Mouse (Mus musculus): ENCODE data around the gene Mgat2. TPM values are rescaled to one million over a fixed set of nuclear protein-coding genes. Genes with fewer than 3 reads are reported as not detected.

The Mgat2 gene
- polyA plus RNA-seq, 1 experiment from 2014 or later: 45.7 TPM

GRCm38 (mm10) chr12:69198164-69198535 is 14.2 kb downstream of the Mgat2 start, which contains the start of gene Dnaaf2:
Dnaaf2 (minus strand) TSS chr12:69198429.
- H3K36me3 ChIP-seq (ENCODE audit: insufficient read depth, low read length): no peaks in the 10 kb centered on the region
- under 1% methylated on average over 18 of the region's 18 CpGs for WGBS
- H3K27ac ChIP-seq (ENCODE audit: low read length): peak within 1 kb of the TSS; percentile 89
- no peaks in the 10 kb centered on the region for H3K9me3 ChIP-seq (ENCODE audit: low read length)
- H3K9ac ChIP-seq (replicated peaks; ENCODE audit: low read depth): peak within 1 kb of the TSS; percentile 71
- H3K27me3 ChIP-seq (replicated peaks; ENCODE audit: insufficient read depth, low read length): no peaks in the 10 kb centered on the region
- ATAC-seq (peak; percentile 34), DNase-seq (ENCODE audit: low spot score) (peak; percentile 78)
- H3K4me1 ChIP-seq (ENCODE audit: insufficient read depth, low read depth, low read length): no peaks in the 10 kb centered on the region
- TF ChIP-seq EP300 (IDR thresholded peaks at IDR 0.05): no peak
- no peak for TF ChIP-seq CTCF (IDR thresholded peaks at IDR 0.05)
- peak within 1 kb of the TSS; percentile 93 for H3K4me2 ChIP-seq (replicated peaks; ENCODE audit: low read depth, low read length)
- H3K4me3 ChIP-seq (ENCODE audit: low read depth, low read length): peak within 1 kb of the TSS; percentile 93

- no peak for TF ChIP-seq EP300 (IDR thresholded peaks at IDR 0.05)
- TF ChIP-seq CTCF (IDR thresholded peaks at IDR 0.05): no peak
- Histone ChIP-seq H3K9me3 (ENCODE audit: low read length) (no peaks in the 10 kb centered on the region), H3K4me3 (ENCODE audit: low read depth, low read length) (no peak overlapping the region), H3K36me3 (ENCODE audit: insufficient read depth, low read length) (no peaks in the 10 kb centered on the region), H3K4me1 (ENCODE audit: insufficient read depth, low read depth, low read length) (no peaks in the 10 kb centered on the region), H3K4me2 (replicated peaks; ENCODE audit: low read depth, low read length) (no peak overlapping the region), H3K9ac (replicated peaks; ENCODE audit: low read depth) (no peak overlapping the region), H3K27ac (ENCODE audit: low read length) (no peak overlapping the region), H3K27me3 (replicated peaks; ENCODE audit: insufficient read depth, low read length) (no peaks in the 10 kb centered on the region)
- ATAC-seq: no peak
- no peak for DNase-seq (ENCODE audit: low spot score)
These were observed 15.0 kb downstream of the Mgat2 start for GRCm38 (mm10) chr12:69198985-69199384.

GRCm38 (mm10) chr12:69204052-69204833 is 20.3 kb downstream of the Mgat2 start, which contains the start of gene Gm49384:
Gm49384 (minus strand) TSS chr12:69204267.
- no peaks in the 10 kb centered on the region for H3K36me3 ChIP-seq (ENCODE audit: insufficient read depth, low read length)
- no peaks in the 10 kb centered on the region for H3K9me3 ChIP-seq (ENCODE audit: low read length)
- no peaks in the 10 kb centered on the region for H3K4me1 ChIP-seq (ENCODE audit: insufficient read depth, low read depth, low read length)
- H3K9ac ChIP-seq (replicated peaks; ENCODE audit: low read depth): no peak within 1 kb of the TSS
- DNase-seq (ENCODE audit: low spot score) (no peak), ATAC-seq (no peak)
- TF ChIP-seq CTCF (IDR thresholded peaks at IDR 0.05) (no peak), EP300 (IDR thresholded peaks at IDR 0.05) (no peak)
- H3K4me2 ChIP-seq (replicated peaks; ENCODE audit: low read depth, low read length): no peak within 1 kb of the TSS
- no peak within 1 kb of the TSS for H3K4me3 ChIP-seq (ENCODE audit: low read depth, low read length)
- H3K27me3 ChIP-seq (replicated peaks; ENCODE audit: insufficient read depth, low read length): no peaks in the 10 kb centered on the region
- 80% methylated on average over 16 of the region's 16 CpGs for WGBS
- H3K27ac ChIP-seq (ENCODE audit: low read length): no peak within 1 kb of the TSS

DNA sequence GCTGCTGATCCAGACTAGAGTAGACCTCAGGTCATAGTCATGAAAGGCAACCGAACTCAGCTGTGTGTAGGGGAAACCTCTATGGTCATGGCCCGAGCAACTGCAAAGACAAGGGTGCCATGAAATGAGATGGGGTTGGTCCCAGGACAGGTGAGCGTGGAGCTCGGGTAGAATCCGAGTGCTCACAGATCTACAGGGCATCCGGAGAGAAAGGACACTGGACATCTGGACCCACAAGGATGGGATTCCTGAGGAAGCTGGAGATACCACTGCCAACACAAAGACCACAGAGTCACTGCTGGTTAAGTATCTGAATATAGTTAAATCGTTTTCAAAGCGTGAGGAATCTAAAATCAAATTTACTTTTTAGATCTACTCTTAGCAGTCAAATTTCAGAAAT is 23.4 kb downstream of the Mgat2 start:
- H3K4me2 ChIP-seq (replicated peaks; ENCODE audit: low read depth, low read length): no peak overlapping the region
- no peaks in the 10 kb centered on the region for H3K9me3 ChIP-seq (ENCODE audit: low read length)
- H3K27me3 ChIP-seq (replicated peaks; ENCODE audit: insufficient read depth, low read length): no peaks in the 10 kb centered on the region
- no peak overlapping the region for H3K4me3 ChIP-seq (ENCODE audit: low read depth, low read length)
- H3K36me3 ChIP-seq (ENCODE audit: insufficient read depth, low read length): no peaks in the 10 kb centered on the region
- 88% methylated on average over 8 of the region's 8 CpGs for WGBS
- no peak overlapping the region for H3K27ac ChIP-seq (ENCODE audit: low read length)
- no peak overlapping the region for H3K9ac ChIP-seq (replicated peaks; ENCODE audit: low read depth)
- no peak for TF ChIP-seq EP300 (IDR thresholded peaks at IDR 0.05)
- no peak for TF ChIP-seq CTCF (IDR thresholded peaks at IDR 0.05)
- no peaks in the 10 kb centered on the region for H3K4me1 ChIP-seq (ENCODE audit: insufficient read depth, low read depth, low read length)
- ATAC-seq (no peak), DNase-seq (ENCODE audit: low spot score) (no peak)

GRCm38 (mm10) chr12:69207926-69208325 is 24.0 kb downstream of the Mgat2 start:
- Histone ChIP-seq H3K4me1 (ENCODE audit: insufficient read depth, low read depth, low read length) (no peaks in the 10 kb centered on the region), H3K4me3 (ENCODE audit: low read depth, low read length) (no peak overlapping the region), H3K9ac (replicated peaks; ENCODE audit: low read depth) (no peak overlapping the region), H3K4me2 (replicated peaks; ENCODE audit: low read depth, low read length) (no peak overlapping the region), H3K36me3 (ENCODE audit: insufficient read depth, low read length) (no peaks in the 10 kb centered on the region), H3K27ac (ENCODE audit: low read length) (no peak overlapping the region), H3K27me3 (replicated peaks; ENCODE audit: insufficient read depth, low read length) (no peaks in the 10 kb centered on the region), H3K9me3 (ENCODE audit: low read length) (no peaks in the 10 kb centered on the region)
- no peak for TF ChIP-seq EP300 (IDR thresholded peaks at IDR 0.05)
- TF ChIP-seq CTCF (IDR thresholded peaks at IDR 0.05): no peak
- ATAC-seq (no peak), DNase-seq (ENCODE audit: low spot score) (no peak)
- 95% methylated on average over 7 of the region's 7 CpGs for WGBS

- Histone ChIP-seq H3K4me1 (ENCODE audit: insufficient read depth, low read depth, low read length) (no peaks in the 10 kb centered on the region), H3K36me3 (ENCODE audit: insufficient read depth, low read length) (no peaks in the 10 kb centered on the region), H3K9me3 (ENCODE audit: low read length) (no peaks in the 10 kb centered on the region), H3K27me3 (replicated peaks; ENCODE audit: insufficient read depth, low read length) (no peaks in the 10 kb centered on the region), H3K4me3 (ENCODE audit: low read depth, low read length) (no peak overlapping the region), H3K27ac (ENCODE audit: low read length) (no peak overlapping the region), H3K9ac (replicated peaks; ENCODE audit: low read depth) (no peak overlapping the region), H3K4me2 (replicated peaks; ENCODE audit: low read depth, low read length) (no peak overlapping the region)
- WGBS: 95% methylated on average over 2 of the region's 2 CpGs
- TF ChIP-seq CTCF (IDR thresholded peaks at IDR 0.05): peak; percentile 34; the same call in 1 of the 2 replicates
- no peak for TF ChIP-seq EP300 (IDR thresholded peaks at IDR 0.05)
- ATAC-seq (no peak), DNase-seq (ENCODE audit: low spot score) (no peak)
These were observed 24.6 kb downstream of the Mgat2 start for GRCm38 (mm10) chr12:69208520-69208919.
